Mouse (Mus musculus): ENCODE data around the gene Usf1.

DNA sequence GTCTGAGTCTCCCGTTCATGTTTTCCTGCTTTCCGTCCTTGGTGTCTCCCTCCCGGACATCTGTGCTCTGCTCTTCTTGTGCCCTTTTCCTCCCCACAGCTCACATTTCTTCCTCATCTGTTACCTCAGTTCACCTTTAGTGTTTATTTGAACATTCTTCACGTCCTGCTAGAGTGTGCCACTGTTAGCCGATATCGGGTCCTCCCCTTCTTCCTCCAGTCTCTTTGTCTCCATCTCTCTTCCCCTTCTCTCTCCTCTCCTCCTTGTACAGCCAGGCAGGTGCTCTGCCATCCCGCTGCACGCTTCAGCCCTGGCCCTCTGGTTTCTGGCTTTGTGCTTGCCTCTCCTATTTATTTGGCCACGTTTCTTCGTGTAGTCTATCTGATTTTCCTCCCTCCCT is 36.6 kb downstream of the Usf1 start:
- TF ChIP-seq CTCF (IDR thresholded peaks at IDR 0.05; ENCODE audit: low read depth) (no peak), EP300 (IDR thresholded peaks at IDR 0.05; ENCODE audit: low read depth) (no peak)
